Mouse (Mus musculus) ES-E14 (cell line): ENCODE results near the gene Plpp7.

Experiments
- CHD2 ChIP-seq: IDR thresholded peaks from 2 replicates; pipeline ENCODE4 v1.6.1; 2014; ENCODE audit warnings: mild to moderate bottlenecking, low read depth, low read length, inconsistent platforms
- HCFC1 ChIP-seq: IDR thresholded peaks from 2 replicates; pipeline ENCODE4 v1.6.1; 2012; ENCODE audit warnings: low read length, inconsistent platforms, borderline replicate concordance; ENCODE audit not compliant: insufficient read depth
- MAFK ChIP-seq: IDR thresholded peaks from 2 replicates; pipeline ENCODE4 v1.6.1; 2014; ENCODE audit warnings: mild to moderate bottlenecking, low read depth, low read length, inconsistent platforms; ENCODE audit not compliant: insufficient read depth

- TF ChIP-seq MAFK = no peak
- no peak for TF ChIP-seq CHD2
- TF ChIP-seq HCFC1 = no peak
Observed at GRCm38 (mm10) chr2:32075368-32075767, 20.0 kb upstream of the Plpp7 start.
